Mouse (Mus musculus) midbrain, embryonic 15.5 days (tissue): ENCODE results near the gene Atxn7l1. TPM values are rescaled to one million over a fixed set of nuclear protein-coding genes. Genes with fewer than 3 reads are reported as not detected.

Experiments used
- ATAC-seq: fragments of 200-750 bp; cut with Nextera tagmentation; replicated peaks from 2 replicates; pipeline ENCODE4 v1.8.0; 2017; ENCODE audit warnings: moderate TSS enrichment
- H3K27ac ChIP-seq: fragments of 300-500 bp; sonication (generic); 2 replicates; pipeline ENCODE4 v1.5.1; 2015; ENCODE audit warnings: mild to moderate bottlenecking, inconsistent platforms
- H3K27me3 ChIP-seq: fragments of 300-500 bp; sonication (generic); replicated peaks from 2 replicates; pipeline ENCODE4 v1.6.1; 2015; ENCODE audit warnings: inconsistent platforms
- H3K36me3 ChIP-seq: fragments of 300-500 bp; sonication (generic); replicated peaks from 2 replicates; pipeline ENCODE4 v1.6.1; 2015; ENCODE audit warnings: inconsistent platforms
- H3K4me1 ChIP-seq: fragments of 300-500 bp; sonication (generic); 2 replicates; pipeline ENCODE4 v1.6.1; 2015; ENCODE audit warnings: inconsistent platforms
- H3K4me2 ChIP-seq: fragments of 300-500 bp; sonication (generic); 2 replicates; pipeline ENCODE4 v1.6.1; 2015; ENCODE audit warnings: inconsistent platforms, mild to moderate bottlenecking, moderate library complexity
- H3K4me3 ChIP-seq: fragments of 300-500 bp; sonication (generic); 2 replicates; pipeline ENCODE4 v1.5.1; 2015; ENCODE audit warnings: mild to moderate bottlenecking, inconsistent platforms
- H3K9ac ChIP-seq: fragments of 300-500 bp; sonication (generic); 2 replicates; pipeline ENCODE4 v1.6.1; 2015; ENCODE audit warnings: mild to moderate bottlenecking, inconsistent platforms
- H3K9me3 ChIP-seq: fragments of 300-500 bp; sonication (generic); 2 replicates; pipeline ENCODE4 v1.6.1; 2016; ENCODE audit warnings: inconsistent platforms
- WGBS: fragments of 180-500 bp; shearing (Covaris S2); methylation state at CpG from one replicate; pipeline ENCODE4 v1.1.7; 2015; ENCODE audit warnings: mixed read lengths; 5-methylcytosine and 5-hydroxymethylcytosine counted together
- polyA plus RNA-seq: library from polyadenylated mRNA; unstranded; fragments of >200 nt; fragmentation: Nextera tagmentation; extraction: Ambion mirVana; gene quantifications from 2 replicates; pipeline ENCODE4 v1.2.1, GENCODE M21; 2015

The Atxn7l1 gene
- polyA plus RNA-seq, 1 experiment from 2014 or later = 24.4 TPM

DNA sequence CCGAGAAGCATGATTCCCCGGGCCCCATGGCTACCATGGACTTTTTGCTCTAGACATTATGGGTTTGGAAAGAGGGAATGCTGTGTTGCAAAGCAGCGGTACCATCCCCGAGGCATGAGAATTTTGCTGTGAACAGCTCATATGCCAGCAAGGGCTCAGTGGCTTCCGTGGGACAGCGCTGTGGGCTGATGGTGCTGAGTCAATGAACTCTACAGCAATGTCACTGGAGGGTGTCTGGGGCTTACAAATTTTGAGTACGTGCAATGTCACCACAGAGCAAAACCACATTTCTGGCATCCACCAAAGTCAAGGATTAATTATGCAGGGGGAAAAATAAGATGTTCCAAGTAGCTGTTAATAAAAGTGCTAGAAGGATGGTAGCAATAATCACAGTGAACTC, 42.6 kb downstream of the Atxn7l1 start:
- no peak overlapping the region for H3K4me2 ChIP-seq
- no peaks in the 10 kb centered on the region for H3K9me3 ChIP-seq
- H3K27ac ChIP-seq = no peak overlapping the region
- no peak overlapping the region for H3K9ac ChIP-seq
- no peaks in the 10 kb centered on the region for H3K27me3 ChIP-seq
- WGBS = 92% methylated on average over 7 of the region's 7 CpGs
- ATAC-seq = no peak
- no peak overlapping the region for H3K4me3 ChIP-seq
- H3K36me3 ChIP-seq = no peaks in the 10 kb centered on the region
- H3K4me1 ChIP-seq = peaks cover 18% of the 10 kb centered on the region

DNA sequence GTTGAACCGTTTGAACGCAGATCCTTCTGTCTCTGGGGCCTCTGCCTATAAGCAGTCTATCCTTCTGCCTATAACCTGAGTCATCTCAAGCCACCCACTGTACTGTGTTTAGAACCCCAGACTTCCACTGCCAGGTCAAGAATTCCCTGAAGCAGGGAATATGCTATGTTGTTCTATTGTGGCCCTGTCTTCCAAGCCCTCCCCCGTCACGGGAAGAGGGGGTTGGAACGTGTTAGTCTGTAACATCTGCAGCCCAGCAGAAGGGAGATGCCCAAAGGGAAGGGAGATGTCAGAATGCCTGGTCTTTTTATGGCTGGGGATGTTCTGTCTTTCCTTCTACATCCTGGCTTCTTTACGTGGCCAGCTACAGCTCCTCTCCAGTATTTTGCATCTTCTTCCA, 43.1 kb downstream of the Atxn7l1 start:
- whole genome bisulfite sequencing = 77% methylated on average over 6 of the region's 6 CpGs
- no peak overlapping the region for H3K4me2 ChIP-seq
- no peaks in the 10 kb centered on the region for H3K9me3 ChIP-seq
- no peaks in the 10 kb centered on the region for H3K27me3 ChIP-seq
- ATAC-seq = no peak
- no peak overlapping the region for H3K27ac ChIP-seq
- H3K4me3 ChIP-seq = no peak overlapping the region
- peaks cover 22% of the 10 kb centered on the region for H3K4me1 ChIP-seq
- no peaks in the 10 kb centered on the region for H3K36me3 ChIP-seq
- H3K9ac ChIP-seq = no peak overlapping the region

DNA sequence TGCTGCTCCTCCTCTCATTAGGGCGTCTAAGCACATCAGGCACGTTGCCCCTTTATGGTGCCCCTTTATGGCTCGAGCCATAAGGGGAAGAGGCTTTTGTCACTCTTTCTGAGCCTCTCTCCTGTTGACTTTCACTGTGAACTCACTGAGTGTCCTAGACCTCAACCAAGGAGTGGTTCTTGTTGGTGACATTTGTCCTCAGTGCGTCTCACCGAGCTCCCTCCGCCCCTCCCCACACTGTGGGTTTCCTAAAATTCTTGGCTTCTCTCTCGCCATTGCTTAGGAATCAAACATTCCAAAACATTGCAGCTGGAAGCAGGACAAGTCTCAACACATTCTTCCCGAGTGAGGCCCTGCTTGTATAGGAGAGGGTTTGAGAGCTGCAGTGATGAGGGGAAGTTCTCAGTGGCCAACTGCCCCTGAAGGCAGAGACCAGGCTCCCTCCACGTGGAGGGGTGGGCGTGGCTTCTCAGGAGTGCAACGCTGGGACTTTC, 46.0 kb downstream of the Atxn7l1 start:
- no peak; the same call in 1 of the 2 replicates for ATAC-seq
- H3K9me3 ChIP-seq = no peaks in the 10 kb centered on the region
- no peaks in the 10 kb centered on the region for H3K27me3 ChIP-seq
- no peak overlapping the region for H3K4me3 ChIP-seq
- H3K4me2 ChIP-seq = no peak overlapping the region
- H3K27ac ChIP-seq = no peak overlapping the region
- 51% methylated on average over 11 of the region's 11 CpGs for WGBS
- H3K9ac ChIP-seq = no peak overlapping the region
- H3K36me3 ChIP-seq = no peaks in the 10 kb centered on the region
- peaks cover 22% of the 10 kb centered on the region for H3K4me1 ChIP-seq

DNA sequence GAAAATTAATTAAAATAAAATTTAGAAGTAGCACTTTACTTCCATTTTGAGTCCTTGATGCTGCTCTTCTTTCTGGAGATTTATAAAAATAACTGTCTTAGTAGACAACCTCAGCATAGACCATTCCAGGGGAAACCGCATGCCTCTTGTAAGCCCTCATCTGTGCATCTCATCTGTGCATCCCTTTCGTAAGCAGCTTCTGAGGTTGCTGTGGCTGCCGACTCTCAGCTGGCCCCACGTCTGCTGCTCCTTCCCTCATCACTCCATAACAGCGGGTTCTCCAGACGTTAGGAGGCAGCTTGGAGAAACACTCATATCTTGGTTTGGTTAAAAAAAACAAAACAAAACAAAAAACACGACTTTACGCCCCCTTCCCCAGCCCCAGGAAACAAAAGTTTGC, 47.7 kb downstream of the Atxn7l1 start:
- Histone ChIP-seq H3K4me3 (no peak overlapping the region), H3K4me1 (peaks cover 22% of the 10 kb centered on the region), H3K4me2 (no peak overlapping the region), H3K27ac (no peak overlapping the region), H3K36me3 (no peaks in the 10 kb centered on the region), H3K9me3 (no peaks in the 10 kb centered on the region), H3K27me3 (no peaks in the 10 kb centered on the region), H3K9ac (no peak overlapping the region)
- 23% methylated on average over 8 of the region's 8 CpGs for WGBS
- ATAC-seq = no peak

DNA sequence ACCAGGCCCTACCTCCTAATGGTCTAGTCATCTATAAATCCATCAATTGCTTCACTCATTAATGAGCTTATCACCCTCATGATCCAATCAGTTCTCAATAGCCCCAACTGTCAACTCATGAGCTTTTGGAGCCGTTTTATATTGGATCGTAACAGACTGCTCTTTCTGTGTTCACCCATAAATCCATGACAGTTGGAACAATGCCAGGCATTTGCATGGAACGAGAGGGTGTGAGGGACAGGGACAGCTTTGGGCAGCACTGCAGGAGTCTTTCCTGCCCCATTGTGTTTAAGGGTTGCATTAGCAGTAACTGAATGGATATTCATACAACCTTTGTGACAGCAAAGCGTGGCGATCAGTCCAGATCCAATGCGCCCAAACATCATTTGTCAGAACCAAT, 49.8 kb downstream of the Atxn7l1 start:
- no peaks in the 10 kb centered on the region for H3K9me3 ChIP-seq
- H3K4me1 ChIP-seq = peaks cover 23% of the 10 kb centered on the region
- no peak overlapping the region for H3K4me2 ChIP-seq
- H3K4me3 ChIP-seq = no peak overlapping the region
- H3K36me3 ChIP-seq = no peaks in the 10 kb centered on the region
- H3K27ac ChIP-seq = no peak overlapping the region
- H3K27me3 ChIP-seq = no peaks in the 10 kb centered on the region
- H3K9ac ChIP-seq = no peak overlapping the region
- WGBS = 32% methylated on average over 6 of the region's 6 CpGs
- ATAC-seq = no peak

GRCm38 (mm10) chr12:33197746-33198145, 50.3 kb downstream of the Atxn7l1 start:
- WGBS = 60% methylated on average over 6 of the region's 6 CpGs
- H3K9ac ChIP-seq = no peak overlapping the region
- H3K4me2 ChIP-seq = no peak overlapping the region
- H3K4me3 ChIP-seq = no peak overlapping the region
- ATAC-seq = no peak
- H3K27ac ChIP-seq = no peak overlapping the region
- no peaks in the 10 kb centered on the region for H3K9me3 ChIP-seq
- H3K4me1 ChIP-seq = peaks cover 23% of the 10 kb centered on the region
- H3K27me3 ChIP-seq = no peaks in the 10 kb centered on the region
- H3K36me3 ChIP-seq = no peaks in the 10 kb centered on the region

DNA sequence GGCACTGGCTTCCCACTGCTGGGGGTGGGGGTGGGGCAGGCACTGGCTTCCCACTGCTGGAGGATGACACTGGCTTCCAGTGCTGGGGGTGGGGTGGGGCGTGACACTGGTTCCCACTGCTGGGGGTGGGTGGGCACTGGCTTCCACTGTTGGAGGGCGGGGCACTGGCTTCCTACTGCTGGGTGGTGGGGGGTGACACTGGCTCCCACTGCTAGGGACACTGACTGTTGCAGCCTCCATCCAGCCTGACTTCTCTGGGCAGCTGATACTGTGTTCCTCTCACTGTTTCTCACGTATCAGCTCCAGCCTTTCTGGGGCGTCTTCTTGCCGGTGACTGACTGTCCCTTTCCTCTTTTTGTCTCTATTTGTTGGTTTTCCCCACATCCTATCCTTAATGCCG, 53.6 kb downstream of the Atxn7l1 start:
- H3K27me3 ChIP-seq = no peaks in the 10 kb centered on the region
- peak; percentile 25; the same call in 1 of the 2 replicates for ATAC-seq
- no peaks in the 10 kb centered on the region for H3K36me3 ChIP-seq
- H3K4me2 ChIP-seq = no peak overlapping the region
- H3K9me3 ChIP-seq = no peaks in the 10 kb centered on the region
- WGBS = 73% methylated on average over 6 of the region's 6 CpGs
- H3K27ac ChIP-seq = no peak overlapping the region
- peaks cover 6% of the 10 kb centered on the region; the same call in 1 of the 2 replicates for H3K4me1 ChIP-seq
- no peak overlapping the region for H3K4me3 ChIP-seq
- no peak overlapping the region for H3K9ac ChIP-seq

DNA sequence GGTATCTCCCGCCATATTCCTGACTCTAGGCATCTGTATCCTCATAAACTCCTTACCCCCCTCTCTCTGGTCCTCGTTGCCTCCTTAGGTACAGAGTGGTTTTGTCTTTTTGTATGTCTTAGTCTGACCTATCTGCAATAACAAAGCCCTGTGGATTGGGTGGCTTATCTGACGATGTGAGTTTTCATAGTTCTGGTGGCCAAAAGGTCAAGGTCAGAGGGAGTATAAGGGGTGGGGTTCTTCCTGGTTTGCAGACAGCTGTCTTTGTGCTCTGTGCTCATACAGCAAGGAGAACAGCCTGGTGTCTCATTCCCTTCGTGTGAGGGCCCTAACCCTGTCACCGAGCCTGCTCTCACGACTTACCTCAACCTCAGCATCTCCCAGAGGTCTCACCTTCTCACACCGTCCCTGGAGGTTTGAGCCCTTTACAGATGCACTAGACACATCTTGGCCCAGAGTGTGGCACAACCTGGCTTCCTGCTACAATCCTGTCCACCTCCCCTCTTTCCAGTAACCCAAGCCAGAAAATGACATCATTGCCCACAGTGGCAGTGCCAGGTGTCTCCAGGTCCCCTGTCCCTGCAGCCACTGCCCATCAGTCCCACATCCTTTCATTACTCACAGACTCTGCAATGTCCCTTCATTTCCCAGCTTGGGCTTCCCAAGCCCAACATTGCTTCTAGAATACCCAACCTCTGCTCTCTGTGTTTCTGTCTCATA, 54.2 kb downstream of the Atxn7l1 start:
- Histone ChIP-seq H3K36me3 (no peaks in the 10 kb centered on the region), H3K4me1 (peaks cover 6% of the 10 kb centered on the region; the same call in 1 of the 2 replicates), H3K4me2 (no peak overlapping the region), H3K27me3 (no peaks in the 10 kb centered on the region), H3K27ac (no peak overlapping the region), H3K9me3 (no peaks in the 10 kb centered on the region), H3K4me3 (no peak overlapping the region), H3K9ac (no peak overlapping the region)
- ATAC-seq = peak; percentile 24; the same call in 1 of the 2 replicates
- 62% methylated on average over 7 of the region's 7 CpGs for WGBS

GRCm38 (mm10) chr12:33205255-33205654, 57.8 kb downstream of the Atxn7l1 start:
- Histone ChIP-seq H3K36me3 (no peaks in the 10 kb centered on the region), H3K4me3 (no peak overlapping the region), H3K27me3 (no peaks in the 10 kb centered on the region), H3K9me3 (no peaks in the 10 kb centered on the region), H3K27ac (no peak overlapping the region), H3K4me2 (no peak overlapping the region), H3K9ac (no peak overlapping the region), H3K4me1 (peaks cover 6% of the 10 kb centered on the region; the same call in 1 of the 2 replicates)
- ATAC-seq = no peak
- 89% methylated on average over 4 of the region's 4 CpGs for WGBS

DNA sequence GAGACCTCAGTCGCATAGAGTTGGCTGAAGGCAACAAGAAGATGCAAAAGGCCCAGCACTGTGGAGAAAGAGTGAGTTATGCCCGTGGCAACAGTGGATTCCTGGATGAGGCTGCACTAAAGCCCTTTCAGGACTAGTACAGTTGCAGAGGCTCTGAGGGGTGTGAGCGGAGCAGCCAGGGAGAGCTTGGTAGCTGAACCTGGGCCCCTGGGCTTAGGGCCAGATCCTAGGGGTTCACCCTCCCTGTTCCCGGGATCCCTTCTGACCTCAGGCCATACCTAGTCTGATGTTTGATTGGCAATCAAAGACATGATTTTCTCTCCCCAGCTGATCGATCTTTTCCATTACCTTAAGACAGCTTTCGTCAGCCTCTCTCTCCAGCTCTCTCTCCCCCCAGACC, 58.8 kb downstream of the Atxn7l1 start:
- Histone ChIP-seq H3K4me3 (no peak overlapping the region), H3K4me1 (peaks cover 3% of the 10 kb centered on the region; the same call in 1 of the 2 replicates), H3K4me2 (no peak overlapping the region), H3K27me3 (no peaks in the 10 kb centered on the region), H3K36me3 (no peaks in the 10 kb centered on the region), H3K27ac (no peak overlapping the region), H3K9ac (no peak overlapping the region), H3K9me3 (no peaks in the 10 kb centered on the region)
- 83% methylated on average over 6 of the region's 6 CpGs for WGBS
- no peak for ATAC-seq

- WGBS = 82% methylated on average over 4 of the region's 4 CpGs
- no peak for ATAC-seq
- H3K27me3 ChIP-seq = no peaks in the 10 kb centered on the region
- H3K36me3 ChIP-seq = no peaks in the 10 kb centered on the region
- no peak overlapping the region for H3K4me3 ChIP-seq
- H3K27ac ChIP-seq = no peak overlapping the region
- no peak overlapping the region for H3K4me2 ChIP-seq
- H3K4me1 ChIP-seq = no peaks in the 10 kb centered on the region
- no peaks in the 10 kb centered on the region for H3K9me3 ChIP-seq
- H3K9ac ChIP-seq = no peak overlapping the region
Observed at GRCm38 (mm10) chr12:33210856-33211255, 63.4 kb downstream of the Atxn7l1 start.

GRCm38 (mm10) chr12:33218215-33218859, 70.8 kb downstream of the Atxn7l1 start:
- Histone ChIP-seq H3K27ac (no peak overlapping the region), H3K9ac (no peak overlapping the region), H3K4me1 (peaks cover 30% of the 10 kb centered on the region; the same call in 1 of the 2 replicates), H3K4me3 (no peak overlapping the region), H3K27me3 (no peaks in the 10 kb centered on the region), H3K9me3 (no peaks in the 10 kb centered on the region), H3K36me3 (no peaks in the 10 kb centered on the region), H3K4me2 (no peak overlapping the region)
- 0 out of 2 replicates have a peak, but pooled peaks have one; percentile 4 for ATAC-seq
- 64% methylated on average over 9 of the region's 9 CpGs for WGBS
